Mouse (Mus musculus) frontal cortex, postnatal 14 days (tissue): ENCODE data around the gene Asb18.

Source experiments
- DNase-seq, 2 experiments: peaks; one replicate each; pipeline ENCODE4 v3.0.0; 2022; ENCODE audit warnings: low spot score in 2 of 2

Asb18 gene

DNA sequence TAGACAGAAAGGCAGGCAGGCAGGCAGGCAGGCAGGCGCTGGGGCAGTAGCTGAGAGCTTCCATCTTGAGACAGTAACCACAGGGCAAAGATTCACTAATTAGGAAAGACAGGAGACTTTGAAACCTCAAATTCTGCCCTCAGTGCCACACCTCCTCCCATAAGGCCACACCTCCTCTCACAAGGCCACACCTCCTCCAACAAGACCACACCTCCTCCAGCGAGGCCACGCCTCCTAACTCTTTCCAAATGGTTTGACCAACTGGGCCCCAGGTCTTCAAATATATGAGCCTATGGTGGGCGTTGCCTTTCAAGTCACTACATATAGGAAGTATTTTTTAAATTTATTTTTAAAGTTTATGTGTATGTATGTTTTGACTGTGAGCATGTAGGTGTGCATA is 113.1 kb downstream of the Asb18 start:
- DNase-seq, result no peak
